Mouse (Mus musculus): ENCODE measurements around the gene Map3k9.

- TF ChIP-seq CTCF (IDR thresholded peaks at IDR 0.05; ENCODE audit: control insufficient read depth, insufficient read depth, insufficient replicate concordance, low read depth, low read length) (no peak), POLR2A (IDR thresholded peaks at IDR 0.05; ENCODE audit: control insufficient read depth, low read depth, low read length) (no peak)
These were observed 42.0 kb upstream of the Map3k9 start for GRCm38 (mm10) chr12:81822778-81823480.
